Mouse (Mus musculus): Measurements from ENCODE around the gene Htra2. TPM values are rescaled to one million over a fixed set of nuclear protein-coding genes. Genes with fewer than 3 reads are reported as not detected.

Gene Htra2
- total RNA-seq, 2 experiments from 2014 or later: 82.3 to 128 TPM

- 0 out of 2 replicates have a peak, but pooled peaks have one; percentile 10 for ATAC-seq (replicated peaks; ENCODE audit: poor library complexity)
Measured at GRCm38 (mm10) chr6:83070311-83071219, 15.5 kb upstream of the Htra2 start.

- ATAC-seq (replicated peaks; ENCODE audit: poor library complexity): no peak
Measured at GRCm38 (mm10) chr6:83070247-83070310, 15.0 kb upstream of the Htra2 start, which contains the start of gene Tlx2. Gene Tlx2 (minus strand): TSS chr6:83070293.

- ATAC-seq (replicated peaks; ENCODE audit: poor library complexity): no peak
Measured at GRCm38 (mm10) chr6:83069488-83070246, 14.6 kb upstream of the Htra2 start.

GRCm38 (mm10) chr6:83068706-83069487 is 13.8 kb upstream of the Htra2 start:
- ATAC-seq (replicated peaks; ENCODE audit: poor library complexity): no peak

- no peak for ATAC-seq (replicated peaks; ENCODE audit: poor library complexity)
Measured at GRCm38 (mm10) chr6:83068221-83068620, 13.1 kb upstream of the Htra2 start.

DNA sequence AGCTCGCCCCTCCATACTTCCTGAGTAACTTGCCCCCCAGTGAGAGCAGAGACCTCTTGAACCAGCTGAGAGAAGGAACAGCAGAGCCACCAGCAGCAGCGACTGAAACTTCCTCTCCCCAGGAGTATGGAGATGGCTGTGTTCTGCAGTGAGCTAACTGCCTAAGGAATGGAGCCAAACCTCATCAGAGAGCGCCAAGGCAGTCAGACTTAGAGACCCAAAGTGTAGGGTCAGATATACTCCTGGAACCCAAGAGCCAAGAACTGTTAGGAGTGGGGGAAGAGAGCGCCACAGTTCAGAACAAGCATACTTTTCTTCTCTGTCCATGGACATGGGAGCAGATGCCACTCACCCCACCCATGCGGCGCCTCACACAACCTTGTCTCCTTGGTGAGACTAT is 11.4 kb upstream of the Htra2 start:
- ATAC-seq (replicated peaks; ENCODE audit: poor library complexity): no peak

GRCm38 (mm10) chr6:83065995-83066394 is 10.9 kb upstream of the Htra2 start:
- no peak for ATAC-seq (replicated peaks; ENCODE audit: poor library complexity)

DNA sequence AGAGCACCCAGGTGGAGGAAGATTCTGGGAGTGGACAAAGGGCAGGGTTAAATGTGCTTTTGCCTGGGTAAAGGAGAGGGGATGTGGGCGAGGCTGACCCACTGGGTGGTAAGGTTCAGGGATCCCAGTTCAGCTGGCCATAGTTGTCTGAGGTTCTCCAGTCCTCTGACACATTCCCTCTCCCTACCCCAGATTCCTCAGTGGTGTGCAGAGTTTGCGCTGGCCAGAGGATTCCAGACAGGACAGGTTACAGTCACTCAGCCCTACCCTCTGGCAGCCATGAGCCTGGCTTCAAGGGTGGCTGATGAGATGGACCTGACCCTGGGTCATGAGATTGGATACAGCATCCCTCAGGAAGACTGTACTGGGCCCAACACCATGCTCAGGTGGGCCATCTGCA is 3.7 kb upstream of the Htra2 start:
- no peak for ATAC-seq (replicated peaks; ENCODE audit: poor library complexity)

DNA sequence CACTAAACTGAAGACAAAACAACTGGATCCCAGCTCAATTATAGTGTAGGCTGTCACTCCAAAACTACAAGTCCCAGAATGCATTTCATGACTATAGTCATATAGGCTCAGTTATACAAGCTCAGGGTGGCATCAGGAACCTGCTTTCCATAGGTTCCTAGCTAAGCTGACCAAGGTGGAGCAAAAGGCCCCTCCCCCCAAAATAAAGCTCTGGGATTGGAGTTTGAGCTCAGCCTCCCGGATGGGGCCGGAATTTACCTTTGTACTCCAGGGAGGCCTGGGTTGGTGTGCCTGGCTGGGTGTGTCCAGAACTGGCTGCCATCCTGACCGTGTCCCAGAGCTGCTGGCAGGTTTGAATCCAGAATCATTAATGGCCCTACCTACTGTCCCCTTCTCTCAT is 2.7 kb upstream of the Htra2 start, which contains the start of gene Dqx1:
Gene Dqx1, plus strand, starts transcription at position 55 of the 400 bp plus-strand sequence.
- no peak for ATAC-seq (replicated peaks; ENCODE audit: poor library complexity)

- ATAC-seq (replicated peaks; ENCODE audit: poor library complexity): peak; percentile 88
Measured at GRCm38 (mm10) chr6:83054074-83054851, 810 bp downstream of the Htra2 start, which contains the start of gene Aup1. Gene Aup1 (plus strand): TSS chr6:83054521.

- peak; percentile 26 for ATAC-seq (replicated peaks; ENCODE audit: poor library complexity)
Measured at GRCm38 (mm10) chr6:83053136-83053960, 1.7 kb downstream of the Htra2 start.

GRCm38 (mm10) chr6:83049367-83049766 is 5.7 kb downstream of the Htra2 start:
- ATAC-seq (replicated peaks; ENCODE audit: poor library complexity): no peak

- ATAC-seq (replicated peaks; ENCODE audit: poor library complexity): peak; percentile 69
Measured at GRCm38 (mm10) chr6:83044742-83045141, 10.3 kb downstream of the Htra2 start.

- no peak for ATAC-seq (replicated peaks; ENCODE audit: poor library complexity)
Measured at GRCm38 (mm10) chr6:83043993-83044392, 11.1 kb downstream of the Htra2 start.

- no peak for ATAC-seq (replicated peaks; ENCODE audit: poor library complexity)
Measured at GRCm38 (mm10) chr6:83043561-83043960, 11.5 kb downstream of the Htra2 start.

GRCm38 (mm10) chr6:83040601-83041000 is 14.5 kb downstream of the Htra2 start:
- no peak for ATAC-seq (replicated peaks; ENCODE audit: poor library complexity)

GRCm38 (mm10) chr6:83038496-83039012 is 16.5 kb downstream of the Htra2 start:
- ATAC-seq (replicated peaks; ENCODE audit: poor library complexity): peak; percentile 89

GRCm38 (mm10) chr6:83037188-83037587 is 17.9 kb downstream of the Htra2 start:
- no peak for ATAC-seq (replicated peaks; ENCODE audit: poor library complexity)

DNA sequence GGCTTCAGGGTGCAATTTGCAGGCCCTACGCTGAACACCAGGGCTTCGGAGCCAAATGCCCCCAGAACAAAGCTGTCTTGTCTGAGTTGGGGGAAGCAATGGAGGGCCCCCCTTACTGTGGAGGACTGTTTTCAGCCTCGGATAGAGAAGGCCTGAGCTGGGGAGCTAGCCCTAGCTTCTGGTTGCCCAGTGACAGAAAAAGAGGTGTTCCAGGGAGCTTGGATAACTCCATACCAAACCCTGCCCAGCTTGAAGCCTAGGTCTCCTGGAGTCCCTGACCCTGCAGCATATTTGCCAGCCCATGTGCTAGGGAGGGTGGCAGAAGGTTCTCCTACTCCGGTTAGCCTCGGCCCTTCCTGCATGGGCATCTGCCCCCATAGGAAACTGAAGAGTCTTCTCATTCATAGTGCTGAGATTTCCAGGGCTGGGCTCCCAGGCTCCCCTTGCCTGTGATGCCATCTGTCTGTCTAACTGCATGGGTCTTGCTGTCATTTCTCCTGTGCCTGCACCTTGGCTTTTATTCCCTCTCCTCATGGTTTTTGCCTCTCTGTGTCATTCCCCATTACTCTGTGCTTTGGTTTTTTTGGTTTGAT is 20.5 kb downstream of the Htra2 start:
- no peak for ATAC-seq (replicated peaks; ENCODE audit: poor library complexity)
